Mouse (Mus musculus) layer of hippocampus, adult 9-11 months (tissue): ENCODE results near the gene Nans.

ENCODE experiments used
- DNase-seq: peaks from one replicate; pipeline ENCODE4 v3.0.0; 2022

Gene Nans

GRCm38 (mm10) chr4:46535094-46535830 is 46.2 kb downstream of the Nans start:
- DNase-seq, result no peak

- no peak for DNase-seq
Measured at GRCm38 (mm10) chr4:46535840-46536361, 46.9 kb downstream of the Nans start, which contains the start of gene Trim14. Trim14 (minus strand) TSS chr4:46536141.

- no peak for DNase-seq
Measured at GRCm38 (mm10) chr4:46539167-46539566, 50.1 kb downstream of the Nans start.

- DNase-seq, result no peak
Measured at GRCm38 (mm10) chr4:46541707-46542106, 52.7 kb downstream of the Nans start.

- no peak for DNase-seq
Measured at GRCm38 (mm10) chr4:46543366-46544050, 54.5 kb downstream of the Nans start.

GRCm38 (mm10) chr4:46544313-46544712 is 55.3 kb downstream of the Nans start:
- DNase-seq, result no peak

- DNase-seq, result no peak
Measured at GRCm38 (mm10) chr4:46545498-46545897, 56.5 kb downstream of the Nans start.

GRCm38 (mm10) chr4:46546709-46547108 is 57.7 kb downstream of the Nans start:
- no peak for DNase-seq

- no peak for DNase-seq
Measured at GRCm38 (mm10) chr4:46549979-46550378, 60.9 kb downstream of the Nans start.

GRCm38 (mm10) chr4:46550406-46550805 is 61.4 kb downstream of the Nans start:
- DNase-seq, result no peak
